Mouse (Mus musculus): ENCODE results near the gene Napa. TPM values are rescaled to one million over a fixed set of nuclear protein-coding genes. Genes with fewer than 3 reads are reported as not detected.

The Napa gene
- total RNA-seq, 2 experiments from 2014 or later: 309 to 325 TPM

DNA sequence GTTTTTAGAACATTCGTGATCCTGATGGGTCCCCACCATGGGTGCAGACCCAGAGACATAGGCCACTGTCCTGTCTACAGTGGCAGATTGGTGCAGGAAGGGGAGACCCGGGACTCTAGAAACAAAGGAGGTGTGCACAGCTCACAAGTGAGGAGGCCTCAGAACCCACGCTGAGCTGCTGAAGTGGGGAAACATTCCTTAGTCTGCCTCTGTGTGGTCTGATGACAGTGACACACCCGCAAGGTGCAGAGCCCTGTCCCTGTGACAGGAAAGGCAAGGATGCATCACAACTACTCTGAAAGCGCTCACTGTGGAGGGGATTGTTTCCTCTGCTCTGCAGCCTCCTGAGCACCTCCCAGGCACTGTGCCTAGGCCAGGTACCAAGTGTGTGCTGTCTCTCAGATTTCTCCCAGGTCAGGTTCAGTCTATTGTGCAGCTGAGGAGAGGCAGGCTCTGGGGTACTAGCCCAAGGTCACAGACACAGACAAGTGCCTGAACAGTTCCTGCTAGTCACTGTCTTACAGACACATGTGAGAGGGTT lies 4.5 kb downstream of the Napa start:
- no peak for DNase-seq (ENCODE audit: low spot score in 2 of 2)
- TF ChIP-seq CTCF (conservative IDR thresholded peaks at IDR 0.05): no peak
- H3K4me3 ChIP-seq: no peak overlapping the region; the same call in 1 of the 2 replicates
- H3K27ac ChIP-seq: peak overlapping the region; percentile 93

GRCm38 (mm10) chr7:16103760-16104159 lies 5.5 kb downstream of the Napa start:
- peak; percentile 39 for TF ChIP-seq CTCF (conservative IDR thresholded peaks at IDR 0.05)
- H3K4me3 ChIP-seq: peak overlapping the region; percentile 31; the same call in 1 of the 2 replicates

DNA sequence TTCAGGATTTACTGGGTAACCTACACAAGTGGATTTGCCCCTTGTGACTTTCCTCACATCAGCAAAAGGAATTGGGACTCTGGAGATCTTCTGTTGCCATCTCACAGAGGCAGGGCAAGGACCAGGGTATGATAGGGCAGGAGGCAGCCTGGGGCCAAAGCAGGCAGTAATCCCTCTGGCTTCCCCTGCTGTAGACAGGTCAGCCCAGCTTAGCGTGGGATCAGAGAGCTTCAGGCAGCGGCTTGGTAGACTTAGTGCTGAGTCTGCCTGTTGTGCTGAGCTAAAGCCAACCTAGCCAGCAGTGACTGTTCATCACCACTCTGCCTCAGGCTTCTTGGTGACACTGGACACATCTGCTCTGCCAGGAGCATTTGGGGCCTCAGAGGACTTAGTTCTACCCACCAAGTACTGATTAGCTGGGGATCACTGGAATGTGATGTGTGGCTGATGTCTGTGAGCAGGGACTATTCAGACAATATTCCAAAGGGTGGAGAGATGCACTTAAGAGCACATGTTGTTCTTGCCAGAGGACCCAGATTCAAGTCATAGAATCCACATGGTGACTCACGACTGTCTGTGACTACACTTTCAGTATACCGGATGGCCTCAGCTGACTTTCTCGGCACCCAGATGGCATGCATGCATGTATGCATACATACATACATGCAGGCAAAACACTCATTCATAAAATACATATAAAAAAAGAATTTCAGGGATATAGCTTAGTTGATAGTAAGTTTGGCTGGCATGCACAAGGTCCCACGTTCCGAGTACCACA lies 6.5 kb downstream of the Napa start:
- no peak for DNase-seq (ENCODE audit: low spot score in 2 of 2)
- Histone ChIP-seq H3K4me3 (peak overlapping the region; percentile 31; the same call in 1 of the 2 replicates), H3K27ac (peak overlapping the region; percentile 93)
- TF ChIP-seq CTCF (conservative IDR thresholded peaks at IDR 0.05): no peak

More at GRCm38 (mm10) chr7:16103760-16104159, 5.5 kb downstream of the Napa start:
- peak; percentile 73 to 87 for DNase-seq (ENCODE audit: low spot score in 2 of 2)
- H3K27ac ChIP-seq: peak overlapping the region; percentile 93

GRCm38 (mm10) chr7:16108886-16109542 lies 10.8 kb downstream of the Napa start:
- no peak for TF ChIP-seq CTCF (conservative IDR thresholded peaks at IDR 0.05)
- no peak overlapping the region for H3K4me3 ChIP-seq
- H3K27ac ChIP-seq: peak overlapping the region; percentile 93
- DNase-seq (ENCODE audit: low spot score in 2 of 2): no peak

GRCm38 (mm10) chr7:16110158-16110557 lies 11.9 kb downstream of the Napa start:
- peak overlapping the region; percentile 93 for H3K27ac ChIP-seq
- no peak overlapping the region for H3K4me3 ChIP-seq
- no peak for TF ChIP-seq CTCF (conservative IDR thresholded peaks at IDR 0.05)
- DNase-seq (ENCODE audit: low spot score in 2 of 2): no peak

DNA sequence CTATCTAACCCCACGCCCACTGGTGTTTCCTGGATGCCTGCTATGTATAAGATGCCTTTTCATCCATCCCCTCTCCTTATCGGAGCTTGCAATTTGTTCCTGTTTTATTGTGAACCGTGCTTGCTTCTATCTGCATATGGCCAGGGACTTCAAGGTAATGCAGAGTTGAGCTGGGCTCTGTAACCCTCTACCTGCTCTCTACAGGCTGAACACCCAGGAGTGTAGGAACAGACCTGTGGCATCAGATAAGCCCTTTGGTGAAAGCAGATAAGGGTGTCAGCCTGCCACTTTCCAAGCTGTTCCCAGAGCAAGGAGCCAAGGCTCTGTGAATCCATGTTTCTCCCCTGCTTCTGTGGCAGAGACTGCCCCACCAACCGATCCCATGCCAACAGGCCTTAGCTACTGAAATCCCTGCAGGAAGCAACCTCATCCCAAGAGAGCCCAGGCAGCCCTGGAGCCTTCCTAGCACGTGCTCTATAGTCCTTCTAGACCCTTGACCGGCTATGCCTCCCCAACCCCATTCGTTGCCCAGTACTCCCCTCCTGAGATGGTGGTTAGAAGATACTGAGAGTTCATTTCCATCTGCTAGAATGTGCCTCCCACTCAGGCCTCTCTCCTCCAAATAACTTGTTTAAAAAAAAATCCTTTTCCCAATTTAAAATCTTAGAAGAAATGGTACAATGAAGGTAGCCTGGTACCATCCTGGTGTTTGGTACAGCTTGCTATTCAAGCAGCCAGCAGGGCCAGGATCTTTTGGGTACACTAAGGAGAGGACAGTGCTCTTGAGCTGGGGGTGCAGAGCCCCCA lies 13.2 kb downstream of the Napa start:
- no peak for TF ChIP-seq CTCF (conservative IDR thresholded peaks at IDR 0.05)
- no peak for DNase-seq (ENCODE audit: low spot score in 2 of 2)
- Histone ChIP-seq H3K27ac (peak overlapping the region; percentile 93), H3K4me3 (no peak overlapping the region; the same call in 1 of the 2 replicates)

GRCm38 (mm10) chr7:16116418-16116817 lies 18.2 kb downstream of the Napa start:
- no peak for DNase-seq (ENCODE audit: low spot score in 2 of 2)
- TF ChIP-seq CTCF (conservative IDR thresholded peaks at IDR 0.05): no peak
- H3K27ac ChIP-seq: peak overlapping the region; percentile 72
- H3K4me3 ChIP-seq: no peak overlapping the region

GRCm38 (mm10) chr7:16117100-16117499 lies 18.8 kb downstream of the Napa start:
- DNase-seq (ENCODE audit: low spot score in 2 of 2): no peak
- no peak overlapping the region for H3K4me3 ChIP-seq
- peak overlapping the region; percentile 72; the same call in 1 of the 2 replicates for H3K27ac ChIP-seq
- no peak for TF ChIP-seq CTCF (conservative IDR thresholded peaks at IDR 0.05)

DNA sequence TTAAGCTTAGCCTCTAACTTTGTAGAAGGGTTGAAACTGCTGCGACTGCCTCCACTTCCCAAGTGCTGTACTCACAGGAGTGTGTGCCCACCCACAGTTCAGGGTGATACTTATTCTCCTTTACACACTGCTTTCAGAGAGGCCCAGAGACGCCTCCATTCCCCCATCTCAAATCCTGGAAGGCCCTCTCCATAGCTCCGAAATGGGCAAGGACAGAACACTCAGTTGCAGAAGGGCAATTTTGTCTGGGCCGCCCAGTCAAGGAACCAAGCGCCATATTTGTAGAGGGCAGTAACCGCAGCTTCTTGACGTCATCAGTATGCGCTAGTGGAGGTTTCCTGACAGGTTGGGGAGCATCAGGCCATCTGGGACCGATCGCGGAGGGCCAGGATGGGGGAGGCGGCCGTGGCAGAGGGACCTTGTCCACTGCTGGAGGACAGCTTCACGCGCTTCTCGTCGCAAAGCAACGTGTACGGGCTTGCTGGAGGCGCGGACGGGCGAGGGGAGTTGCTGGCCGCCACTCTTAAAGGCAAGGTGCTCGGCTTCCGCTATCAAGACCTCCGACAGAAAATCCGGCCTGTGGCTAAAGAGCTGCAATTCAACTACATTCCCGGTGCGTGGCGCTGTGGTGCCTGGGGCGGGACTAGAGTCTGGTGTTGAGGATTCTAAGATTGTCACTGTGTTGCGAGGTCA lies 21.5 kb downstream of the Napa start, which contains the start of gene Kptn:
TSS of gene Kptn (plus strand) at position 327 of the 693 bp plus-strand sequence.
- DNase-seq (ENCODE audit: low spot score in 2 of 2): peak; percentile 90 to 93

GRCm38 (mm10) chr7:16120262-16120600 lies 22.0 kb downstream of the Napa start:
- DNase-seq (ENCODE audit: low spot score in 2 of 2): no peak
- Histone ChIP-seq H3K4me3 (peak overlapping the region; percentile 63), H3K27ac (peak overlapping the region; percentile 96)
- no peak; the same call in 1 of the 2 replicates for TF ChIP-seq CTCF (conservative IDR thresholded peaks at IDR 0.05)

More for the DNA sequence above, 21.5 kb downstream of the Napa start, which contains the start of gene Kptn:
- Histone ChIP-seq H3K4me3 (peak within 1 kb of the TSS; percentile 63), H3K27ac (peak within 1 kb of the TSS; percentile 96)
- peak; percentile 99 for TF ChIP-seq CTCF (conservative IDR thresholded peaks at IDR 0.05)

- no peak for DNase-seq (ENCODE audit: low spot score in 2 of 2)
- no peak overlapping the region for H3K4me3 ChIP-seq
- peak; percentile 25 for TF ChIP-seq CTCF (conservative IDR thresholded peaks at IDR 0.05)
- no peak overlapping the region for H3K27ac ChIP-seq
These were observed 27.6 kb downstream of the Napa start for GRCm38 (mm10) chr7:16125829-16126228.

DNA sequence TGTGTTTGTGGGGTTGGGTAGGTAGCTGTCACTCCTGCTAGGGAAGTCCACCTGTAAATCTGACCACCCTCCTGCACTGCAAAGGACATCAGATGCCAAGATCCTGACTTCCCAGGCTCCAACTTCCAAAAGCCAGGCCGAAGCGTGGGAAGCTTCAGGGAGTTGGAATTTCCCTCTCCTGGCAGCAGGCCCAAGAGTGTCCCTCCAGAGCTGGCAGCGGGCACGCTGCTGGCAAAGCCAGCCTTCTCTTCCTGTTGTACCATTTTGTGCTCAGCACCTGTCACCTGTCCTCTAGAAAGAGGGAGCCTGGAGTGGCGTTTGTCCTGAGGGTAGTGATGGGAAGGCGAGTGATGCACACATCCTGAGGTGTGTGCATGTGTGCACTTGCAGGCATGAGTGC lies 30.1 kb downstream of the Napa start:
- Histone ChIP-seq H3K27ac (peak overlapping the region; percentile 99), H3K4me3 (no peak overlapping the region)
- TF ChIP-seq CTCF (conservative IDR thresholded peaks at IDR 0.05): no peak
- no peak for DNase-seq (ENCODE audit: low spot score in 2 of 2)

Measured in layer of hippocampus, adult 2 months (tissue).